Mouse (Mus musculus) 3T3-L1 (cell line): Measurements from ENCODE around the gene Rai14.

Experiments used
- DNase-seq: peaks from one replicate; pipeline ENCODE4 v3.0.0-alpha.2; 2015; ENCODE audit warnings: low read depth, low spot score

Rai14 gene

GRCm38 (mm10) chr15:10714409-10715138, at the start of gene Rai14:
Gene Rai14 (minus strand): TSS chr15:10714624.
- peak; percentile 77 for DNase-seq

- no peak for DNase-seq
Observed at GRCm38 (mm10) chr15:10761441-10761840, 47.0 kb upstream of the Rai14 start.

GRCm38 (mm10) chr15:10760006-10760405, 45.6 kb upstream of the Rai14 start:
- DNase-seq, result peak; percentile 96

- peak; percentile 52 for DNase-seq
Observed at GRCm38 (mm10) chr15:10759440-10759839, 45.0 kb upstream of the Rai14 start.

- peak; percentile 70 for DNase-seq
Observed at GRCm38 (mm10) chr15:10758808-10759207, 44.4 kb upstream of the Rai14 start.

- no peak for DNase-seq
Observed at GRCm38 (mm10) chr15:10751141-10751540, 36.7 kb upstream of the Rai14 start.

GRCm38 (mm10) chr15:10750339-10750738, 35.9 kb upstream of the Rai14 start:
- DNase-seq, result no peak

- peak; percentile 56 for DNase-seq
Observed at GRCm38 (mm10) chr15:10749678-10750077, 35.3 kb upstream of the Rai14 start.

- no peak for DNase-seq
Observed at GRCm38 (mm10) chr15:10747638-10748037, 33.2 kb upstream of the Rai14 start.

GRCm38 (mm10) chr15:10747226-10747625, 32.8 kb upstream of the Rai14 start:
- no peak for DNase-seq

- peak; percentile 69 for DNase-seq
Observed at GRCm38 (mm10) chr15:10746303-10747051, 32.1 kb upstream of the Rai14 start.

- no peak for DNase-seq
Observed at GRCm38 (mm10) chr15:10742441-10742840, 28.0 kb upstream of the Rai14 start.

GRCm38 (mm10) chr15:10739279-10739678, 24.9 kb upstream of the Rai14 start:
- DNase-seq, result no peak

- no peak for DNase-seq
Observed at GRCm38 (mm10) chr15:10738354-10739142, 24.1 kb upstream of the Rai14 start.

- no peak for DNase-seq
Observed at GRCm38 (mm10) chr15:10735948-10736347, 21.5 kb upstream of the Rai14 start.

- no peak for DNase-seq
Observed at GRCm38 (mm10) chr15:10735216-10735615, 20.8 kb upstream of the Rai14 start.

GRCm38 (mm10) chr15:10731398-10731797, 17.0 kb upstream of the Rai14 start:
- DNase-seq, result no peak

GRCm38 (mm10) chr15:10726272-10726671, 11.8 kb upstream of the Rai14 start:
- DNase-seq, result peak; percentile 55

GRCm38 (mm10) chr15:10724857-10725256, 10.4 kb upstream of the Rai14 start:
- no peak for DNase-seq

GRCm38 (mm10) chr15:10723507-10723906, 9.1 kb upstream of the Rai14 start:
- DNase-seq, result peak; percentile 73

GRCm38 (mm10) chr15:10722629-10723339, 8.4 kb upstream of the Rai14 start:
- no peak for DNase-seq
